Mouse (Mus musculus) splenic B cell, adult 2 months (primary cell): ENCODE measurements at regions not wholly inside any gene's neighbourhood (a gene's known extent, or its start where the extent isn't known, plus 50 kb on each side); places are given as distances from the start of the nearest gene placed in this dataset.
A peak's percentile ranks its signal among the peaks of the same experiment; 100 is the strongest.

Experiments
- DNase-seq: peaks from one replicate; pipeline ENCODE4 v3.0.0-alpha.2; 2011; ENCODE audit warnings: low read depth, low spot score
- H3K27me3 ChIP-seq: 2 replicates; pipeline ENCODE4 v1.6.1; 2012; ENCODE audit warnings: mild to moderate bottlenecking, low read length, moderate library complexity, mixed read lengths; ENCODE audit not compliant: control insufficient read depth, poor library complexity, insufficient read depth, severe bottlenecking
- H3K36me3 ChIP-seq: 2 replicates; pipeline ENCODE4 v1.6.1; 2012; ENCODE audit warnings: mild to moderate bottlenecking, low read length, moderate library complexity, mixed read lengths; ENCODE audit not compliant: control insufficient read depth, poor library complexity, insufficient read depth, severe bottlenecking

DNA sequence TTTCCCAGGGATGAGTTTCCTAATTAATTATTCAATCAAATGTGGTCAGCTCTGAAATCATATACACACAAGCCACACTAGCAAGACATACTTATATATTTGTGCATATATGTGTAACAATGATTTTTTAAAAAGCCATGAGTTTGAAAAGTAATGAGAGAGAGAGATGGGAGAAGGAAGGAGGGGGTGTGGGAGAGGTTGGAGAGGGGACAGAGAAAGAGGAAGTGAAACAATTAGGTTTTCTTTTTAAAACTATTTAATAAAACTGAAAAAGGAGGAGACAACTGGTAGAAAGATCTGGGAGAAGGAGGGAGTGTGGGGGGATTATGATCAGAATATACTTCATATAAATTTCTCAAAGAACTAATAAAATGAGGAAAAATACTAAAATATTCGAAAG, 155.7 kb upstream of the Fmo9 start:
- Histone ChIP-seq H3K36me3 (no peaks in the 10 kb centered on the region), H3K27me3 (no peaks in the 10 kb centered on the region)
- no peak for DNase-seq

DNA sequence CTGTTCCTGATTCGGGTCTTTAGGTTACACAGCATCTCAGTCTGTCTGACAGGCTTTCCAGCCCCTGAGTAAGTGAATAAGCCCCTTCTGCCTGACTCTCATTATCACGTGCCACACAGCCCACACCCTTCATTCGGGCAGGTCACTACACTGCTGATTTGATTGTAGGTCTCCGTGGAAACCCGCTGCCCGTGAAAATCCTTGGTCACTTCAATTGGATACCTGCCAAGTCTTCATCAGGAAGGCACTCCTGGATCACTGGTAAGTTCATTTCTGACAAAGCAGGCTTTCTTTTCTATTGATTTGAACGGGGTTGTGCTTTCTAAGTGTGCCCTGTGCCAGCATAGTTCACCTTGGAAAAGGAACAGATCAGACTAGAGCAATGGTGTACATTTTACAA, 158.2 kb upstream of the Fmo9 start:
- DNase-seq = no peak
- H3K27me3 ChIP-seq = no peaks in the 10 kb centered on the region
- no peaks in the 10 kb centered on the region for H3K36me3 ChIP-seq

DNA sequence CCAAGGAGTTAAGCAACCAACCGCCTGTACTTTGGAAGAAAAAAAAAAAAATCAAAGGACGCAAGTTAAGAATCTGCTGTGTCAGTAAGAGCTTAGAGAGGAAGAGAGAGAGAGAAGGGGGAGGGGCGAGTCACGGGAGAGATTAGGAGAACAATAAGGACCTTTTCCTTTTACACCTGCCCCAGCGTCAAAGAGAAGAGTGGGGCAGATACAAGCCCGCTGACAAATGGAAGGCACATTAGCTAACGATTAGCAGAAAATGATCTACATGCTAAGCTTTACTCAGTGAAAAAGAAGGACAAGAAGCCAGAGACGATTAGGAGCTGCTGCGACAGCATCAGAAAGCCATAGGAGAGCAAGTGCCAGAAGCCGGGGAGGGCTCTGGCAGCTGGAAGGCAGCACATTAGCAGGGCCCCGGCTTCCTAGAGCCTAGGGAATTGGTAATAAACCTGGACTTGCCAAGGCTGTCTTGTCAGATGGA, 157.8 kb upstream of the Fam78b start:
- no peaks in the 10 kb centered on the region for H3K27me3 ChIP-seq
- no peak for DNase-seq
- no peaks in the 10 kb centered on the region for H3K36me3 ChIP-seq

DNA sequence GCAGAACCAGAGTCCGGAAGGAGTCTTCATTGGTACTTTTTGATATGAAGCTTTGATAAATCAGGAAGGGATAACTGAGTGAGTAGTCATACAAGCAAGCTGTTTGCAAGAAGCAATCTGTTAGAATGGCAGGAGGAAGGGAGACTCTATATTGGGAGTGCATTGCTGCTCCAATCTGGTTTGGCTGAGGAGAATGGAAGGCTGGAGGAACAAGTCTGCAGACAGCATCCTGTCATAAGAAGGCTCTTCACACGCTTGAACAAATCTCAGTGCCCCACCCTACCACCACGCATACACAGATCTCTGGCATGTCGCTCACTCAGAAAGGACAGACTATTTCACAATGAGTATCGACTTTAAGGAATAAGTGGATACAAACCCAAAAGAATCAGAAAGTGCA, 154.7 kb upstream of the Fam78b start:
- no peaks in the 10 kb centered on the region for H3K36me3 ChIP-seq
- H3K27me3 ChIP-seq = no peaks in the 10 kb centered on the region
- no peak for DNase-seq

DNA sequence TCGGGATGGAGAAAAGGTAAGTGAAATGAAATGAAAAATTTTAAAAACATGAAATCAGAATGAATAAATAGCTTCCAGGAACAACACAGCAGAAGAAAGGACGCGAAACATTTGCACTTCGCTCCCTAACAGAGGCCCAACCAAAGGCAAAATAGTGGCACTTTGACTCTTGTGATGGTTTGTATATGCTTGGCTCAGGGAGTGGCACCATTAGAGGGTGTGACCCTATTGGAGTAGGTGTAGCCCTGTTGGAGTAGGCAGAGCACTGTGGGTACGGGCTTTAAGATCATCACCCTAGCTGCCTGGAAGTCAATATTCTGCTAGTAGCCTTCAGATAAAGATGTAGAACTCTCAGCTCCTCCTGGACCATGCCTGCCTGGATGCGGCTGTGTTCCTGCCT, 154.0 kb upstream of the Fam78b start:
- no peaks in the 10 kb centered on the region for H3K36me3 ChIP-seq
- DNase-seq = no peak
- no peaks in the 10 kb centered on the region for H3K27me3 ChIP-seq

DNA sequence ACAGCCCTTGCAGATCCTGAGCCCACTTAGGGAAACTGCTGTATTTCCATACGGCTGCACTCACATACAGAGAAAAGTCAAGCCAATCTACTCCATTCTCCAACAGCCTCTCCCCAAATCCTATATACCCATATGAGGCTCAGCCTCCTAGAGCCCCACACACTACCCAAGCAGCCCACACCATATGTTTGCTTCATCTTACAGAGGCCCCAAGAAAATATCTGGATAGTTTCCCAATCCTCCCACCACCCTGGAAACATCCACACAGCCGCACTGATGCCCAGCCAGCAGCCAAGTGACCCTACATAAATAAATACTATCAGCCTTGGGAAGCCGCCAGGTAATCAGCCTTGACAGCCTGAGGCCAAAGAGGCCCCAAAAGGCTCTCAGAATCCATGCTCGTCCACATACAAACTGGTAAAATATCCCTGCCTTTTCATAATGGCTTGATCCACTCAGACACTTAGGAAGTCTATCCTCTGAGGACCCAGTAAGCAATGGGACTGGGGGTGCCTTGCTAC, 153.1 kb upstream of the Fam78b start:
- H3K36me3 ChIP-seq = no peaks in the 10 kb centered on the region
- H3K27me3 ChIP-seq = no peaks in the 10 kb centered on the region
- DNase-seq = no peak

DNA sequence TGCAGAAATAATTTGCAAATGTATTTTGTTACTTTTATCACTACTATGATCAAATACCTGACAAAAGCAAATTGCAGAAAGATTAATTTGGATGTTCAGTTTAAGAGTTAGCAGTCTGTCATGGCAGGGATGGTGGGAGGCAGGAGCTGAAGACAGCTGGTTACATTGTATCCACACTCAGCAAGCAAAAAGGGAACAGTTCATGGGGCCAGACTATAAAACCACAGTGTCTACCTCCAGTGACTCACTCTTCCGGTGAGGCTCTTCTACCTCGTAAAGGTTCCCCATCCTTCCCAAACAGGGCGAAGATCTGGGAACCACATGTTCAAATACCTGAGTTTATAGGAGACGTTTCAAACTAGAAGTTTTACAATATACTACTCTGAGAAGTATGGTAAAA, 145.2 kb upstream of the Fam78b start:
- H3K27me3 ChIP-seq = no peaks in the 10 kb centered on the region
- no peak for DNase-seq
- no peaks in the 10 kb centered on the region for H3K36me3 ChIP-seq

DNA sequence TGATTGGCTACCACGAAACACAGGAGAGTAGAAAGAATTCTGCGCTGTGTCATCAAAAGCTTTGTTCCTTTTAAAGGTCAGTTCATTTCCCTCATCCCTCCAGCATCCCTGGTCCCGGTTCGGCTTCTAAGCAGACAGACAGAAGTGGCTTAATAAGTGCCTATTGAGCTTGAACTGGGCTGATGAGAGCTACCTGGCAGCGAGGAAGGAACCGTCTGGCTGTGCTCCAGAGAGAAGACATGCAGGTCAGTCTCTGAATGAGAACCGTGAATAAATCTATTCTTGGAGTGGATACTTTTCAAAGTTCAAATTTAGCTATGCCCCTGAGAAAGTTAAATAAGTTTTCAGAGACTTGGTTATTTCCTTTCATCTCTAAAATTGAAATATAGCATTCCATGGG, 135.0 kb upstream of the Fam78b start:
- no peak for DNase-seq
- Histone ChIP-seq H3K27me3 (no peaks in the 10 kb centered on the region), H3K36me3 (no peaks in the 10 kb centered on the region)

DNA sequence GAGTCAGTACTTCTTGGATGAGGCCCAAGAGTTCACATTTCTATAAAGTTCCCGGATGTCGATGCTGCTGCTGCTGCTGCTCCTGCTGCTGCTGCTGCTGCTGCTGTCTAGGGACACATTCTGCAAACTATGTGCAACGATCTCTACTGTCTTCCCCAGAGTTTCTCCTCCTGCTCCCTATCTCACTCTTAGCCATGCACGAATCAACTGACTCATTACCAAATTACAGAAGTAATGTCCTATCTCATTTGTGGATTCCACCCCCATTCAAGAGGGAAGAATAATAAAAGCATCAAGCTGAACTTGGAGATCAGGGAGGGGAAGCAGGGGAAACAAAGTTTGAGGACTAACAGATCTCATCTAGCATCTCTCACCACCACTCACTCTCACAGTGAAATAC, 130.0 kb upstream of the Fam78b start:
- no peaks in the 10 kb centered on the region for H3K27me3 ChIP-seq
- DNase-seq = no peak
- H3K36me3 ChIP-seq = no peaks in the 10 kb centered on the region

DNA sequence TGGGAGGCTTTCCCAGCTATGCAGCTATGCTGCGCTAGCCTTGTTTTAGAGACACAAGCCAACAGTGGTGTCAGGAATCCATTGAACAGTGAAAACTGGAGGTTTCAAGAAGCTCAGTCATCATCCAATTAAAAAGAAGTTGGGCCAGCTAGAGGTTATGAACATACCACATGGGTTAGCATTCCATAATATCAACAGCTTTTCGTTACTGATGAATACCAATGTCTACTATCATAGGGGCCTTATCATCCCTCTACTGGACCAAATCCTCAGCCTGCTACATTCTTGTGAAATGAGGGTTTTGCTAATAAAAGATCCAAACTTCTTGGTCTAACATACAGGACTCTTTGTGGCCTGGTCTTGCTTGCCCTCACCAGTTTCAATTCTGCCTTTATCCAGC, 124.8 kb upstream of the Fam78b start:
- Histone ChIP-seq H3K27me3 (no peaks in the 10 kb centered on the region), H3K36me3 (no peaks in the 10 kb centered on the region)
- DNase-seq = no peak

DNA sequence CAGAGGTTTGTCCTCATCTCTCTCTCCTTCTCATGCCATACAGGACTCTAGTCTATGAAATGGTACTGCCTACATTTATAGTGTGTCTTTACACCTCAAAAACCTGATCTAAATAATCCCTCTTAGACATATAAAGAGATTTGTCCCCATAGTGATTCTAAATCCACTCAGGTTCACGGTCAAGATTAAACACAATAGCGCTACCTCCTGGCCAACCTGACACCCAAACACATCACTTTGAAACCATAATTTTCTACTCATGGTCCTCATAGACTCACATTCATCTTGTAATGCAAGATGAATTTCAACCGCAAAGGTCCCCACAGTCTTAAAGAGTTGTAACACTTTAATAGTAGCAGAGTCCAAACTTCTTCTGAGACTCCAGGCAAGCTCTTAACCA, 118.0 kb upstream of the Fam78b start:
- DNase-seq = no peak
- Histone ChIP-seq H3K27me3 (no peaks in the 10 kb centered on the region), H3K36me3 (no peaks in the 10 kb centered on the region)

DNA sequence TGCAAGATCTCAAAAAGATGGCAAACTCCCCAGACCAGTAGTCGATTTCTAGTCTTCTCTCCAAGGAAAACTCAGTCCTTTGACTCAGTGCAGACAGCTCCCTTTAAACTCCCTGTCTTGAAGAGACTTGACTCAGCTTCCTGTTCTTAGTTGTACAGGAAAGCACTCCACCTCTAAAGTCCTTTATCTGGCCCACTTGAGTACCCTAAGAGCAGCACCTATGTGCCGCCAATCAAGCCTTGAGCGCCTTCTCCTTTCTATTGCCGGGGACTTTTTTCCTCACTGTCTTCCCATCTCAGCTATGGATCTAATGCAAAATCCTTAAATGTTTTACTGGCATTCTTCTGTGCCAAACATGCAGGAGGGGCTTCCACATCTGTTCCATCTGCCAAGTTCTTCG, 105.3 kb upstream of the Fam78b start:
- no peak for DNase-seq
- no peaks in the 10 kb centered on the region for H3K36me3 ChIP-seq
- no peaks in the 10 kb centered on the region for H3K27me3 ChIP-seq

DNA sequence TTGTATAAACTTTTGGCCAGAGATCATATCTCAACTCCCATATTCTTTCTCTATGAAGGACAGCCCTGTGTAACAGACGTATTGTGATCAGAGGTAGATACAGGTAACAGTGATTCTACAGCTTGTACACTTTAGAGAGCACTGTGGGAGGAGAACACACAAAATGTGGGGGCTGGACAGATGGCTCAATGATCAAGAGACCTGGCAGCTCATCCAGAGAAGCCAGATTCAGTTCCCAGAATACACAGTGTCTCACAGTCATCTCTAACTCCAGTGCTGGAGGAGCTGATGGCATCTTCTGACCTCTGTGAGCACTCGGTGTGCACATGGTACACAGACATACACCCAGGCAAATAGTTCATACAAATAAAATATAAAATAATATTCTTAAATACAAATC, 102.5 kb upstream of the Fam78b start:
- Histone ChIP-seq H3K27me3 (no peaks in the 10 kb centered on the region), H3K36me3 (no peaks in the 10 kb centered on the region)
- DNase-seq = no peak

DNA sequence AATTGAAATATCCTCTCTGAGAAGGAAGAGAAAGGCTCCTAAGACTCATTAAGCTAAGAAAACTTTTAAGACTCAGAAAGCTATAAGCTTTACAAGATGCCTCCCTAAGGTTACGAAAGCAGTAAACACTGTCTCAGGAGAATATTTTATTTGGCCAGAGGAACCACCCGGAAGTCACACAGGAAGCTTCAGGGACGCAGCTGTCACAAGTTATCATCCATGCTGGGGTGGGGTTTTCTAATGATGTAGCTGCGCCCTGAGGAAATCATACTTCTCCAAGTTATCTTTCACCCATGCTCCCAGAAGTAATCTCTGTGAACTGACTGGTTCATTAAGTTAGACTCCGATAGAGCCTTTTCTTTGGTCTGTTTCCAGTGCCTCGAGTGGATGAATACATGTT, 102.0 kb upstream of the Fam78b start:
- DNase-seq = peak; percentile 15
- no peaks in the 10 kb centered on the region for H3K36me3 ChIP-seq
- H3K27me3 ChIP-seq = no peaks in the 10 kb centered on the region

DNA sequence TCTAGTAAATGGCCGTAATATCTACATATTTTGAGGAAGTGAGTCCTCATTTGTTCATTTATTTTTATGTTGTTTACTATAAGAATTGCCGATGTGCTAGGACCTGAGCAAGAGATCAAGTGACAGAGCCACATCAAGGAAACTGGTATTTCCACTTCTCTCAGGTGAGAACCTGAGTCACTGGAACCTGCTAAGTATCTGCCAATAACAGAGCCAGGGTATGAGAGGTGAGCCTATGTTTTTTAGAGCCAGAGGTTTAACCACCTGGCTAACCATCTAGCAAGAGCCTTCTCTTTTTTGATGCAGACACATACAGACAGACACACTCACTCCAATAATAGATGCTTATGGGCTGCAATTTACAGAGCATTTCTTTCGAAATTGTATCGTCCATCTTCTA, 101.2 kb upstream of the Fam78b start:
- Histone ChIP-seq H3K27me3 (no peaks in the 10 kb centered on the region), H3K36me3 (no peaks in the 10 kb centered on the region)
- DNase-seq = peak; percentile 11

DNA sequence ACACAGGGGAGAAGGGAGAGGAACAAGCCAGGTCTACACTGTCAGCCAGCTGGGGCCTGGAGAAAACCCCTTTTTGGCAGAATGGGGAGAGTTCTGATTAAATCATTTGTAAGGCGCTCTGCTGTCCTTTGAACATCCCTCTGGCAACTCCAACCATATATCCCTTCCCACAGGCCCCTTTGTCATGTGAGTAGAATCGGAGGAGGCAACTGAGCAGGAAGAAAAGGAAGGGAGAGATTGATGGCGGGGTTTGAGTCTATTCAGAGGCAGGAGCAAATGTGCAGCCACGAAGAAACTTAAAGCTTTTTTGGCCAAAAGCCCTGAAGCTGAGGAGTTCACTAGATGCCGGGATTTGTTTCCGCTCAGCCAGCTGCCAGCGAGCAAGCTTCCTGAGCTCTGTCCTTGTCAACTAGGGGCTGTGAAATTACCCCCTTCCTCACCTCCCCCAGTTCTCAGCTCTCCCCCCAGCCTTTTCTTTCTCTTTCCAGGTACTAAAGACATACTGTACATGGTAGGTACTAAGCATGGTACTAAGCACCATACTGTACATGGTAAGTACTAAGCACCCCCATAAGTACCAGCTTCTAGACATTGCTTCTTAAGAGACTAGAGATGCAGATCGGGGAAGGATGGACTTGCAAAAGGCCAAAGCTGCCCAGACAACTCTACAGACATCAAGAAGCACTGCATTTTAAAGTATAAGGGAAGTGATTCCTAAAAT, 100.6 kb upstream of the Fam78b start:
- no peak for DNase-seq
- Histone ChIP-seq H3K36me3 (no peaks in the 10 kb centered on the region), H3K27me3 (no peaks in the 10 kb centered on the region)
